Mouse (Mus musculus) G1E-ER4 (cell line): ENCODE measurements around the gene Ywhae. TPM values are rescaled to one million over a fixed set of nuclear protein-coding genes. Genes with fewer than 3 reads are reported as not detected.

ENCODE experiments used
- GATA1 ChIP-seq: IDR thresholded peaks from one replicate; pipeline ENCODE4 v1.8.0; 2012; ENCODE audit warnings: low read length, inconsistent platforms
- polyA plus RNA-seq: library from polyadenylated mRNA; stranded (reverse); fragments of >175 nt; gene quantifications from 2 replicates; pipeline ENCODE4 v1.2.3, GENCODE M21; 2012

Ywhae gene
- polyA plus RNA-seq = 432 and 613 TPM in 2 replicates

- no peak for TF ChIP-seq GATA1
Measured at GRCm38 (mm10) chr11:75732434-75733226, at the start of gene Ywhae. TSS of gene Ywhae (plus strand) at chr11:75732869.

DNA sequence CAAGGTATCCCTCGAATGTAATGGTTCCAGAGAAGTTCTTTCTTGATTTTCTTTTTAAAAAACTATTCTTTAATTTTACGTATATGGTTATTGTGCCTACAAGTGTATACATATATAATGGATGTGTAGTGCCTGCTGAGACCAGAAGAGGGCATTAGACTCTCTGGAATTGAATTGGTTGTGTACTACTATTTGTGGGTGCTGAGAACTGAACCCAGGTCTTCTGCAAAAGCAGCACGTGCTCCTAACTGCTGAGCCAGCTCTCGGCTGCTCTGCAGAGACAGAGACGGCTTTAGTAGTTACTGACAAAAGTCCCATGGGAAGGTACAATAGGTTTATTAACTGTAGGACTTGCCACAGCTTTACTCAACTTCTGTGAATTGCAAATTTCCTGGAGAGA, 48.2 kb upstream of the Ywhae start:
- TF ChIP-seq GATA1 = no peak

DNA sequence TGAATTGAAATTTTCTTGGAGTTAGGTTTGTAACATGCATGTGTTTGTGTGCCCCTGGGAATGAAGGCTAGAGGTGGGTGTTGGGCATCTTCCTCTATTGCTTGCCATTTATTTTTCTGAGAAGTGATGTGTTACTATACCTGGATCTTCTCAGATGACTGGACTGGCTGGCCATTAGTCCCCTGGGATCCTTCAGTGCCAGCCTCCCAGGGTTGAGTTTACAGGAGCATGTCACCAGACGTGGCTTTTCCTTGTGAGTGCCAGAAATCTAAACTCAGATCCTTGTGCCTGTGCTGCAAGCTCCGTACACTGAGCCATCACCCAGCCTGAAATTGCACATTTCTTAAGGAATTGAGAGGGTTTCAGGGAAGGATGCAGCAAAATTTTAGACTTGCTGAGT, 47.7 kb upstream of the Ywhae start:
- no peak for TF ChIP-seq GATA1

GRCm38 (mm10) chr11:75687343-75687993, 45.2 kb upstream of the Ywhae start:
- TF ChIP-seq GATA1 = no peak

DNA sequence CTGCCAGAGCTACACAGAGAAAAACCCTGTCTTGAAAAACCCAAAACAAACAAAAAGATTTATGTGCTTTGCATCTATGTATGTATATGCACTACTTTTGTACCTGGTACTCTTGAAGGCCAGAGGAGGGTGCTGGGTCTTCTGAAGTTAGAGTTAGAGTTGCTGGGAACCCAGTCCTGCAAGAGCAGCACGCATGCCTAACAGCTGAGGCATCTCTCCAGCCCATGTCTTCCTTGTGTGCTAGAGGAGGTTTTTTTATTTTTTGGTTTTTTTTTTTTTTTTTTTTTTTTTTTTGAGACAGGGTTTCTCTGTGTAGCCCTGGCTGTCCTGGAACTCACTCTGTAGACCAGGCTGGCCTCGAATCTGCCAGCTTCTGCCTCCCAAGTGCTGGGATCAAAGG, 44.5 kb upstream of the Ywhae start:
- TF ChIP-seq GATA1 = no peak

DNA sequence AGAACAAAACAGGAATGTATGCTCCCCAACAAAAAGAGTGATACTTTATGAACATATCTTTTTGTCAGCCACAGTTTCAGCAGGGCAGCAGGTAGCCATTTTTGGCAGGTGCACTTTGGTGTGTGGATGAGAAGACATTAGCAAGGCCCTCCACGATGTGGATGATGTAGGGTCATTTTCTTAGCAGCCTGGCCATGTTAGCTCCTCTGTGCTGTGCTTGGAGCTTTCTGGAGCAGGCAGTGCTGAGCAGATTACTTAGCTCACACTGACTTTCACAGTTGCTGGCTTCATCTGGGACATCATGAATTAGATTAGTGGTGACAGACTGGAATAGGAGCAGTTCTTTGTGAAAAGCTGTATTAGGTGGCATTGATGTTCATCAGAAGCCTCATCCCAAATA, 42.7 kb upstream of the Ywhae start:
- TF ChIP-seq GATA1 = no peak

DNA sequence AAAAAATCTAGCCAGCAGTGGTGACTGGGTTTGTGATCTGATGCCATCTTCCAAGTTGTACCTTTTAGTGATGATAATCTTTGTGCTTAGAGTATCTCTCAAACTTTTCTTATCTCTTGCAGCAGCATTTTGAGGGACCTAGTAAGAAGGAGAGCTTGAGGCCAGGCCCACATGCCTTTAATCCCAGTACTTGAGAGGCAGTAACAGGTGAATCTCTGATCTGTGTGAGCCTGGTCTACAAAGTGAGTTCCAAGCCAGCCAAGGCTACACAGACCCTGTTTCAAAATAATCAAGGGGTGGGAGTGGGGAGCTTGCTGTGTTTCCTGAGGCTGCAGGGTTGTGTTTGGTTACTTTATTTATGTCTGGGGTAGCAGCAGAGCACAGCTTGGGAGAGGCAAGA, 41.6 kb upstream of the Ywhae start:
- TF ChIP-seq GATA1 = no peak

GRCm38 (mm10) chr11:75693570-75693969, 39.1 kb upstream of the Ywhae start:
- no peak for TF ChIP-seq GATA1

GRCm38 (mm10) chr11:75700557-75700956, 32.1 kb upstream of the Ywhae start:
- no peak for TF ChIP-seq GATA1

DNA sequence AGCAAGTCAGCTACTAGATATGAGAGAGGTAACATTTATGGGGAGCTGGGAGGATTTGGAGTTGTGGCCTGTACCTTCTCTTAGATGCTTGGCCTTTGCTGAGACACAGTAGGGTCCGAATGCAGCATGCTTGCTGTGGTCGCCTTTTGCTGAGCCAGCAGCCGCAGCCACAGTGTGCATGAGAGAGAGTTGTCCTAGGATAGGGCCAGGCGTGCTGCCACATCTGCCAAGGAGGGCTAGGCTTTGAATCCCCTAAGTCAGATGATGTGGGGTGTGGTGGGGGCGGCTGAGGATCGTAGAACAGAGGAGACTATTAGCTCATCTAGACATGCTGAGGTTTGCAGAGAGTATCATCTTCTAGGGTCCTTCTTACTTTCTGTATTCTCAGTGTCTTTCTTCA, 29.9 kb upstream of the Ywhae start:
- TF ChIP-seq GATA1 = no peak

- no peak for TF ChIP-seq GATA1
Measured at GRCm38 (mm10) chr11:75703748-75704147, 28.9 kb upstream of the Ywhae start.

- TF ChIP-seq GATA1 = no peak
Measured at GRCm38 (mm10) chr11:75713949-75714348, 18.7 kb upstream of the Ywhae start.

DNA sequence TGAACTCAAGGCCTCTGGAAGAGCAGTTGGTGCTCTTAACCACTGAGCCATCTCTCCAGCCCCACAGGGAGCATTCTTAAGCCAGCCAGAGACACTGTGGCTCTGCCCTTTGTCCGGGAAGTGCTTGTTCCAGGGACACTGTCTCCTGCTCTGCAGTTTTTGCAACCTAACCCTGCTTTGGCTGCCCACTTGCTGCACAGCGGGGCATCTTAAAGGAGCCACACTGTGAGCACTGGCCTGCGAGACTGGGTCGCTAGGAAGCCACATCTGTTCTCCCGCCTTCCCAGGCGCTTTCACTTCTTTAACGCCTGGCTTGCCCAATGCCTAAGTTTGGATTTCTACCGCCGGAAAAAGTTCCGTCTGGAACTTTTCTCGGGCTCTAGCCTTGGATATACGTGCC, 17.1 kb upstream of the Ywhae start:
- no peak for TF ChIP-seq GATA1

GRCm38 (mm10) chr11:75716661-75717325, 15.9 kb upstream of the Ywhae start:
- no peak for TF ChIP-seq GATA1

- no peak for TF ChIP-seq GATA1
Measured at GRCm38 (mm10) chr11:75722339-75722738, 10.3 kb upstream of the Ywhae start.

DNA sequence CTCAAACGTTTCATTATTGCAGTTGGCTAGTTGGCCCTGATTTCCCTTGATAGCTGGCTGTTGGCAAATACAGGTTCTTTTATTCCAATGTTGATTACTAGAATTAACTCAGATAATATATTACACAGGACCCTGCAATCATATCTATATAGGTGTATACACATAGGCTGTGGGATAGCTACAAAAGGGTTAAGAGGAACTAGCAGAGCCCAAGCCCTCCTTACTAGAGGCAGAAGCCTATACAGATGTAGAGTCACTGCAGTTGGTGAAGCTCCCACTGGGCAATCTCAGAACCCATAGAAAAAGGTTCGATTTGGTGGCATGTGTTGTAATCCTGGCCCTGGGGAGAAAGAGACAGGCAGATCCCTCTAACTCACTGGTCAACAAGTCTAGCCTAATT, 5.5 kb upstream of the Ywhae start:
- no peak for TF ChIP-seq GATA1
